Mouse (Mus musculus) thymus, postnatal 4 days (tissue): Measurements from ENCODE around the gene Rbbp5.
"Not testable (repeated sequence)": the region's sequence is repeated elsewhere in the genome, so short reads cannot be mapped to it uniquely, and the experiment has no call there.

Experiments used
- DNase-seq: peaks from one replicate; pipeline ENCODE4 v3.0.0; 2021

The Rbbp5 gene

GRCm38 (mm10) chr1:132476928-132477691 is at the start of gene Rbbp5:
Gene Rbbp5 (plus strand): TSS chr1:132477365.
- DNase-seq, result peak; percentile 90

- DNase-seq, result no peak
Measured at GRCm38 (mm10) chr1:132430818-132431217, 46.3 kb upstream of the Rbbp5 start.

GRCm38 (mm10) chr1:132431716-132432115 is 45.4 kb upstream of the Rbbp5 start:
- DNase-seq, result no peak

GRCm38 (mm10) chr1:132433349-132433748 is 43.8 kb upstream of the Rbbp5 start:
- DNase-seq, result no peak

GRCm38 (mm10) chr1:132434032-132434431 is 43.1 kb upstream of the Rbbp5 start:
- DNase-seq, result no peak

GRCm38 (mm10) chr1:132436320-132436958 is 40.7 kb upstream of the Rbbp5 start:
- DNase-seq, result no peak

- no peak for DNase-seq
Measured at GRCm38 (mm10) chr1:132436960-132437359, 40.2 kb upstream of the Rbbp5 start.

GRCm38 (mm10) chr1:132437389-132437788 is 39.8 kb upstream of the Rbbp5 start:
- DNase-seq, result no peak

GRCm38 (mm10) chr1:132440896-132441435 is 36.2 kb upstream of the Rbbp5 start:
- DNase-seq, result no peak

- no peak for DNase-seq
Measured at GRCm38 (mm10) chr1:132449742-132450141, 27.4 kb upstream of the Rbbp5 start.

- DNase-seq, result no peak
Measured at GRCm38 (mm10) chr1:132464651-132465050, 12.5 kb upstream of the Rbbp5 start.

GRCm38 (mm10) chr1:132468926-132469325 is 8.2 kb upstream of the Rbbp5 start:
- DNase-seq, result no peak

GRCm38 (mm10) chr1:132469519-132469918 is 7.6 kb upstream of the Rbbp5 start:
- DNase-seq, result no peak

GRCm38 (mm10) chr1:132470031-132470430 is 7.1 kb upstream of the Rbbp5 start:
- DNase-seq, result not testable (repeated sequence)

GRCm38 (mm10) chr1:132471032-132471431 is 6.1 kb upstream of the Rbbp5 start:
- no peak for DNase-seq

GRCm38 (mm10) chr1:132471499-132471898 is 5.7 kb upstream of the Rbbp5 start:
- no peak for DNase-seq

- no peak for DNase-seq
Measured at GRCm38 (mm10) chr1:132472537-132472936, 4.6 kb upstream of the Rbbp5 start.

GRCm38 (mm10) chr1:132474496-132474895 is 2.7 kb upstream of the Rbbp5 start:
- no peak for DNase-seq

GRCm38 (mm10) chr1:132476575-132476927 is 614 bp upstream of the Rbbp5 start:
- no peak for DNase-seq

- no peak for DNase-seq
Measured at GRCm38 (mm10) chr1:132479438-132479837, 2.3 kb downstream of the Rbbp5 start.

- no peak for DNase-seq
Measured at GRCm38 (mm10) chr1:132481619-132482018, 4.5 kb downstream of the Rbbp5 start.

GRCm38 (mm10) chr1:132483234-132483633 is 6.1 kb downstream of the Rbbp5 start:
- DNase-seq, result no peak

- DNase-seq, result no peak
Measured at GRCm38 (mm10) chr1:132483759-132484158, 6.6 kb downstream of the Rbbp5 start.

GRCm38 (mm10) chr1:132500535-132500934 is 23.4 kb downstream of the Rbbp5 start:
- no peak for DNase-seq
